Mouse (Mus musculus): ENCODE data around the gene Casp8ap2. TPM values are rescaled to one million over a fixed set of nuclear protein-coding genes. Genes with fewer than 3 reads are reported as not detected.

The Casp8ap2 gene
- 11.9 and 12.2 TPM in 2 replicates for total RNA-seq (2023)

DNA sequence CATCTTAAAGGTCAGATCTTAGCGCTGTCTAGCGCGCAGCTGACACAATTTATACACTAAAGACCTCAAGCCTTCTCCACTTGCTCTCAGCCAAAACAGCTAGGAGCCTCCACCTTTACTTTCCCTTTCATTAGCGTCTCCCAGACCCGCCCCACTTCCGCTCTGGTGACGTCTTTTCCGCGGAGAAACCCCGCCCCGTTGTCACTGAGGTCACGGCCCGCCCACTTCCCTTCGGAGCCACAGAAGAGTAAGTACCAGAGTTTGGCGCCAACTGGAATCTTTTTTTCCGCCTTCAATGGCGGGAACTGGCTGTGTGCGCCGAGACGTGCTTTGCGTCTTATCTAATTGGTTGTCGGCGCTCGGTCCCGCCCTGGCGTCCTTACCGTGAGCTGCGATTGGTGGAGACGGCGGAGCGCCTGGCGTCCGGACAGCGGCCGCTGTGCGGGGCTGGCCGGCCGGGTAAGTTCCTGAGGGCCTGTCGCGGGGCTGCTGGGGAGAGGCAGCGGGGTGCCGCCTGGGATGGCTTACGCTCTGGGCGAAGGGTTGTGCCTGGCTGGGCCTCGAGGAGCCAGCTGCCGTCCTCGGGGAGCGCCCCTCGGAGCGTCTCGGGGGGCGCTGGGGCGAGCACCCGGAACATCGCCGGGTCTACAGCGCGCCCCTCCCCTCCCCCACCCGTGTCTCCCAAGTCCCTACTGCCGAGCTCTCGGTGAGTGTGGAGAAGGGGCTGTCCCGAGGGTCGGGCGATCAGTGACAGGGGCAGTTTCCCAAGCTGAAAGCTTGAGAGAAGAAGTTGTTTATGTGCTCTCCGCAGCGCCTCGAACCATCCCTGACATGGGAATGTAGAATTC lies at the start of gene Casp8ap2:
Gene Casp8ap2 (plus strand): TSS at position 418 of the 848 bp plus-strand sequence.

DNA sequence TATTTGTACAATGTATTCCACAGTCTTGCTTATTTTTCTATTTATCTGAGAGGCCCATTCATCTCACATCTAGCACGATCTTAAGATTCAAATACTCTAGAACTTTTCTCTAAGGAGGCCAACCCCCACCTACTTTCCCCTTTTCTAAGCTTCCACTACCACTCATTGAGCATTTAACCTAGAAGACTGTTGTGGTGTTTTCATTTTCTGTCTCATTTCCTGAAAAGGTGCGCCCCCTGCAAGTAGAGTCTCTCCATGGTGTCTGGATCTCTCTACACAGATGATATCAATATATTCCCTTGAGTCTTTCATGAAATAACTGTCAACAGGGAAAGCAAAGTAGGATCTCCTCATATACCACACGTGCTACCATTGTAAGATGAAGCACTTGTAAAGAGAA lies 12.6 kb upstream of the Casp8ap2 start, which contains the start of gene Gja10:
Gene Gja10 (minus strand): TSS at position 101 of the 400 bp plus-strand sequence.

DNA sequence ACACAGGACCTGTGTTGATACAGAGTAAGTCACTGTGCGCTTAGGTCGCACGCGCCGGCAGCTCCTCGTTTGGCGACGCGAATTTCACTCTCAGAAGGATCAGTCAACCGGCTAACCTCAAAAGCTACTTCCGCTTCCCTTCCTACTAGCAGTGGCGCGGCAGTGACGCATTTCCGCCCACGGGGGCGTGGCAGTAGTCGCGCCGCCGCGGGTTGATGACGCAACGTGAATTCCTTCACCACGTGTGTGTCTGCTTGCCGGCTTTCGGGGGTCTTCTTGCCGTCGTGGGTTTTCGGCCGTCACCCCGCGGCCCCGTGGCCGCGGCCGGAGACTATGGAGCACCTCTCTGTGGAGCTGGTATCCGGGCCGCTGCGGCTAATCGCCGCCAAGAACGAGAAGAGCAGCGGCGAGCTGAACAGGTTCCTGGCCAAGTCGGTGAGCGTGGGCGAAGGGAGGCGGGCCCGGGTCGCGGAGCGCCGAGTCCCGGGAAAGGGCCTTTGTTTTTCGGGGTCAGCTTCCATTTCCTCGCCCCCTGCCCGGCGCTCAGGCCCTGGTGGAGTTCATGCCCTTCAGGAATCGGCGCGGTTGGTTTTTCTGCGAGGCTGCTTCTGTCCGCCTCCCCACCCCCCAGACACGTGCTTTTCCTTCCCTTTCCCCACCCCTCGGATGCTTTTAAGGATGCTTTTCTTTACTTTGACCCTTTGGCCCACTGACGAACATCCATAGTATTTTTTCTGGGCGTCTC lies 41.8 kb downstream of the Casp8ap2 start, which contains the start of gene Mdn1:
Gene Mdn1 (plus strand): TSS at position 202 of the 745 bp plus-strand sequence.

Other genes with a start within 250 kb of the Casp8ap2 start
- not detected in 2 replicates for gene Gja10, start 12.7 kb upstream of the Casp8ap2 start, total RNA-seq (2023)
- 11.7 and 12.5 TPM in 2 replicates for gene Mdn1, start 41.7 kb downstream of the Casp8ap2 start, total RNA-seq (2023)
- 25.4 and 30.3 TPM in 2 replicates for gene Lyrm2, start 184.8 kb downstream of the Casp8ap2 start, total RNA-seq (2023)